Mouse (Mus musculus): Measurements from ENCODE around the gene Pde10a.

DNA sequence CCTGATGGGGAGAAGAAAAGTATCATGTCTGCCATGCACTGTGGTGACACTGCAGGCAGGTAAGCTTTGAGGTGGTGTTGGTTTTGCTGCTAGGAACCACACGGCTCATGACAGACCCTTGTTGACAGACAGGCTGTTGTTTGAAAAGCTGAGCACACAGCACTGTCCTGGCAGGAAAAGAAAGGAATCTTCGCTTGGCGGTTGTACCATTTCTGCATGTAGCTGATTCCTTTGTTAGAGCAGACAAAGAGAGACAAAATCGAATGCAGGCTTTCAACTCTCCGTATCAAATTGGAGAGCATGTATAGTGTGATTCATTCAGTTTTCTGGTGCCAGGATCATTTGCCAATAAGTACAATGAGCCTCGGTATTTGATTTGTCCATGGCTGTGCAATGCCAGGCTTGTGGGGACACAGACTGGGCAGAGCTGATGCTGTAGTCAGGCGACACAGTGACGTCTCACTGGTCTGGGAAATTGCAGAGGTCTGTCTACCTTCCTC lies 122.2 kb downstream of the Pde10a start:
- no peak for TF ChIP-seq E2F4 (IDR thresholded peaks at IDR 0.05; ENCODE audit: insufficient replicate concordance, low read depth, low read length)
- no peak for TF ChIP-seq EP300 (IDR thresholded peaks at IDR 0.05; ENCODE audit: low read length)

Measured in CH12.LX (cell line).